Mouse (Mus musculus) lung, postnatal 4 days (tissue): ENCODE results near the gene Tmem184b.

Experiments
- DNase-seq, 2 experiments: peaks; one replicate each; pipeline ENCODE4 v3.0.0; 2021

Tmem184b gene

GRCm38 (mm10) chr15:79429527-79429926 lies 26.2 kb upstream of the Tmem184b start:
- no peak for DNase-seq

- DNase-seq, result no peak
Measured at GRCm38 (mm10) chr15:79428616-79429015, 25.2 kb upstream of the Tmem184b start.

- DNase-seq, result no peak
Measured at GRCm38 (mm10) chr15:79427516-79427915, 24.1 kb upstream of the Tmem184b start.

DNA sequence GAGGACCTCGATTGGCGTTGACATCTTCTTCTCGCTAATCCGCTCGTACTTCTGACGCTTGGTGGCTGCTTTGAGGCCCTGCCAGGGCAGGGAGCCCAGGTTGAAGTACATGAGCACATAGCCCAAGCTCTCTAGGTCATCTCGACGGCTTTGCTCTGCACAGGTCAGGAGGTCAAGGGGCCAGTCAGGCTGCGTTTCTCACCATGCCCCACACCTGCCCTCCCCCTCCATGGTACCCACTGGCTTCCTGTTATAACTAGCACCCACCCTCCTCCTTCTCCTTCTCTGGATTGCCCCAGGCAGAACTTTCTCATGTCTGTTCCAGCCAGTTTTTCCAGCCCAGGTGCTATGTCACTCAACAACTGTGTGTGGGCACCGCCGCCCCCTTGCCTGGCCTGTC lies 22.1 kb upstream of the Tmem184b start:
- peak; percentile 65 to 83 for DNase-seq

DNA sequence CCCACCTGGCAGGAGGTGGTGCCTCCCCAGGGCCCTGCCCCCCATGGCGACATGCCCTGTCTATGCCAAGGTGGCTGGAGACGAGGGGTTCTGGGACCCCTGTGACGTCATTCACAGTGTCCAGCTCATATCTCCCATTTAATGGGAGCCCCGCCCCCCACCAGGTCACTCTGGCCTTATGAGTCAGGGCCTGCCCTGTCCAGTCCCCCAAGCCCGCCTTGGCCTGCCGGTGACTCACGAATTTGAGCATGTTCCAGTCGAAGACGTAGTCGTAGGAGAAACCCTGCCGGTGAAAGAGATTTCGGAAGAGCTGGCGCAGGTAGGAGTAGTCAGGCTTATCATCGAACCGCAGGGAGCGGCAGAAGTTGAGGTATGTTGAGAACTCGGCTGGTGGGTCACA lies 21.2 kb upstream of the Tmem184b start:
- DNase-seq, result no peak

DNA sequence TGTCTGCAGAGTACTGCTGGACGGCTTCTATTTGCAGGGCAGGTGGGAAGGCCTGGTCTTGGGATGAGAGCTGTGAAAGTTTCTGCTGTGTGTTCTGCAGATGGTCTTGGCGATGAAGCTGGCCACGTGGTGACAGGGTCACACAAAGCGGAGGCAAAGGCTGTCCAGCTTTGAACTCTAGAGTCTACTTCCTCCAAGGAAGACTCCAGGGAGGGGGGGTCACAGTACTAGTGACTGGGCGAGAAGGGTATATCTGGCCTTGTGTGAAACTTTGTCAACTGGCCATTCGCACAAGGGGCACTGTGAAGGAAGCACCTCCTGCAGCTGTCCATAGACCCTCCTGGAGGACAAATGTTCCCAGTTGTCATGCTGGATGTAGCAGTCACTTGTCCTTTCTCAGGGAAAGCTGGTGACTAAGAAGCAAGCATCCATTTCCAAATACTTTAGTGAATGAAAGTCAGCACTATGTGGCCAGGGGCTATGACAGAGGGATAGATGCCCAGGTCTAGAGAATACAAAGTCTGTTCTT lies 19.4 kb upstream of the Tmem184b start:
- no peak for DNase-seq

GRCm38 (mm10) chr15:79418677-79419076 lies 15.3 kb upstream of the Tmem184b start:
- DNase-seq, result no peak

DNA sequence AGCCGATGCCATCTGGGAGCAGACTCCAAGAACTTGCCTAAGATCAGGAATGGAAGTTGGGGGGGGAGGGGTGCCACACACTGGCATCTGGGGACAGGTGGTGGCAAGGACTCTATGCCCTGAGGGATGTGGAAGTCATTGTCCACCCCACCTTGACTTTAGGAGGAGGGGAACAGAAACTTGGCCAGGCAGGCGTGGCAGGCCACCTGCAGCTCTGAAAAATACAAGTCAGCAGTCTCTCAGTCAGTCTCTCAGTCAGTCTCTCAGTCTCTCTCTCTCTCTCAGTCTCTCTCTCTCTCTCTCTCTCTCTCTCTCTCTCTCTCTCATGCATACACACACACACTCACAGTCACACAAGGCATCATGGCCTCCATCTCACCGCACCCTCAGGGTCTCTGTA lies 14.9 kb upstream of the Tmem184b start:
- no peak for DNase-seq

DNA sequence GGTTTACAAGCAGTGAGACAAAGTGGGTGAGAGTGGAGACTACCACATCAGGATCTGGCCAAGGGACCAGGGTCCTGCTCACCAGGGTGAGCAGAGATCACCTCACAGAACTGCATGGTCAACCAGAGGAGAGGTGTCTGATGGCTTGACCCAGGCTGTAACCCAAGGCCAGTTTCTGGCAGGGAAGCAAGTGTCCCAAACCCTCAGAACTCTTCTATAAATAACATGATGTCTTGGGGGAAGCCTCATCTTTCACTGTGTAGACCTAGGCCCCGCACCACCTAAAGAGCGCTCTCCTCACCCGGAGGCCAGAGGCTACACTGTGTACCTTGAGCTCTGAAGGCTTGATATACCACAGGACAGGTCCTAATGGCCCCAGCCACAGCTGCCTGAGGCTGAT lies 14.0 kb upstream of the Tmem184b start:
- no peak for DNase-seq

DNA sequence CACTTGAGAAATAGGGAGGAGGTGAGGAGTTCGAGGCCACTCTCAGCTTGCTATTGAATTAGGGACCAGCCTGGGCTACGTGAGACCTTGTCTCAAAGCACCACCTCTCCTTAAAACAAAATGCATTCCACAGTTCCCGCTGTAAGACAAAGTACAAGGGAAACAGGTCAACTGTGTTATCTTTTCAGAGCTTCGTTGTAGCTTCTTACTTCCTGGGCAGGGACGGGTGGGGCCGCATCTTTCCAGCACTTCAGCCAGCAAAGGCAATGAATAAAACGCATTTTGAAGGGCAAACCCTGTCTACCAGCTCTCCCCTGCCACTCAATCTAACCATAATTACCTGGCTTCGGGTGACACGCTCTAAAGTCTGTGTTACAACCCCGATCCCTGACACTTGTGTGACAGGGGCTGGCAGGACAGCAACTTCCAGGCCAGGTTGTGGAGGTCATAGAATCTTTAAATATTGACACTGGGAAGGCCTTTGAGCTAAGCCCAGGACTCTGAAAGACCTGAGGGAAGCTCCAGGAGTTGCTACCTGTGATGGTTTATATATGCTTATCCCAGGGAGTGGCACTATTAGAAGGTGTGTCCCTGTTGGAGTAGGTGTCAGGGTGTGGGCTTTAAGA lies 13.2 kb upstream of the Tmem184b start:
- no peak for DNase-seq

DNA sequence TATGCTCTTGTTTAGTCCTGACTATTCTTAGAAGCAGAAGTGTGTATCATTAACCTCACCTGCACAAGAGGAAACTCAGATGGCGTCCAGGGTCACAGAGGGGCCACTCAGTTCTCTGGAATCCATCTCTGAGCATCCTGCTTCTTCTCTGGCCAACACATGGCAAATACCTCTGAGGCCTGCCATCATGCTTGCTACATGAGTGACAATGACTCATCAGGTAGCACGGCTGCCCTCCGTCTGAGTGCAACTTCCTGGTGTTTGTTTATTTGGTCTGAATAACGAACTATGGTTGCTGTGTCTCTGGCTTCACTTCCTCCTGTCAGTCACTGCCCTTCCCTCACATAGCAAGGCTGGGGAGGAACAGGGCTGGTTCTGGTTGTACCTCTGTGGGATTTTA lies 11.1 kb upstream of the Tmem184b start:
- DNase-seq, result peak in 1 of 2 experiments; percentile 51

GRCm38 (mm10) chr15:79413802-79414201 lies 10.4 kb upstream of the Tmem184b start:
- no peak for DNase-seq

- no peak for DNase-seq
Measured at GRCm38 (mm10) chr15:79413201-79413600, 9.8 kb upstream of the Tmem184b start.

GRCm38 (mm10) chr15:79411363-79412065 lies 8.1 kb upstream of the Tmem184b start:
- no peak for DNase-seq

- DNase-seq, result peak in 1 of 2 experiments; percentile 47
Measured at GRCm38 (mm10) chr15:79409077-79409573, 5.8 kb upstream of the Tmem184b start.

DNA sequence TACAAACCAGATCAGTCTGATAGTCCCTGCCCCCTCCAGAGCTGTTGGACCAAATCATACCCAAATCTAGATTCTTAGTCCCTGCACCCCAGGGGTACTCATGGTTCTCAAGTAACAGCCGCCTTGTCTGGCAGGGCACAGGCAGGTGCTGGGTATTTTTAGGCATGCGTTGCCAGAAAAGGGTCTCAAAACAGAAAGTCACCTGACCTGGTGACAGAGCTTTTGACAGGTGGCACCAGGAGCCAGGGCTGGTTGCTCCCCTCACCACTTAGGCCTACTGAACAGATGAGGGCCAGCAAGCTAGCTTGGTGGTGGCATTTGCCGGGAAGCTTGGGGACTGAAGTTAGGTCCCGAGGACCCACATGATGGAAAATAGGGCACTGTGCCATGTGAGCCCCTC lies 3.2 kb upstream of the Tmem184b start:
- no peak for DNase-seq

DNA sequence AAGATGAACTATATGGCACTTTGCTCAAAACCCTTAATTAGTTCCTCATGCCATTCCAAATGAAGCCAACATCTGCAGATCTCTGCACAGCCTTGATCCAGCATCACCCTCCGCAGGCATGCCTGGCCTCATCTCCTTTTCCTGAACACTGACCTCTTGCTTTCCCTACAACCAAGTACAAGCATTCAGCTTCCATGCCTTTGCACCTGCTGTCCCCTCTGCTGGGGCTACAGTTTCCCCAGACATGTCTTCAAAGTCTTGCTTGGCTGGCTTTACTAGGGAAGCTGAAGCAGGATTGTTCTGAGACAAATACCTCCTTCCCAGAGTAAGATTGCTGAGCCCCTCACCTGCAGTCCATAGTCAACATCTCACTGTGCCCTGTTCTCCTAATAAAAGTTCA lies 908 bp upstream of the Tmem184b start:
- no peak for DNase-seq

DNA sequence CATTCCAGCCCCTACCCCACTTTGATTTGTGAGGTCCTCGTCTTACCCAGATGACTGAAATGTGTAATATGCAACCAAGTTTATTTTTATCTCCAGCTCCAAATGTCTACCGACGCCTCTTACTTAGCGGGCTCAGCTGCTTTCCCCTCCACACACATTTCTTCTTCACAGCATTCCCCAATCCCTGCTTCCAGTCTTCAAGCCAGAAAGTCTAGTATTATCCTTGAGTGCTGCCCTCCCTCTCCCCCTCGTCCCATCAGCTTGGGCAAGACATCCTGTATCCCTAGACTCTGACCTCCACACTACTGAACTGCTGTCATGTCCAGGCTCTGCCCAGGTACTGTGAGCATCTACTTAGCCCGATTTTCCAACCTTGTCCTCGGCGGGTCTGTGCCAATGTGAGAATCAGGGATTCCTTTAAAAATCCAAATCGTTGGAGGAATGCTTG lies 418 bp upstream of the Tmem184b start:
- peak in 1 of 2 experiments; percentile 15 for DNase-seq

DNA sequence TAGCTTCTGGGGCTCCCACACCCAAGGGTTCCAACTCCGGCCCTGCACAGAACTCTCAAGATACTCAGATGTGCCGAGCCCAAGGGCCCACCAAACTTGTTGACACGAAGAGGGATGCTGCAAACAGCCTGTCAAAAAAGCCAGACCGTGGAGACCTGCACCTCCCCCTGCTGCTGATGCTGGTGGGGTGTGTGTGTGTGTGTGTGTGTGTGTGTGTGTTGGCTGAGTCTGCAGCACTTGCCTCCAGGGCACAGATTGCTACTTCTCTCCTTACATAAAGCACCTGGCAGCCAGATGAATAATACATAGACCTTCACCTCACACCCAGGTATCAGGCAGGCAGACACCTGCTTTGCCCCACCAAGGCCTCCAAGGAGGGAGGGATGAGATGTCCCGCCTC lies 1.2 kb downstream of the Tmem184b start:
- DNase-seq, result no peak

GRCm38 (mm10) chr15:79400975-79401365 lies 2.4 kb downstream of the Tmem184b start:
- DNase-seq, result no peak

GRCm38 (mm10) chr15:79400134-79400974 lies 3.0 kb downstream of the Tmem184b start:
- DNase-seq, result no peak

- no peak for DNase-seq
Measured at GRCm38 (mm10) chr15:79399231-79400052, 3.9 kb downstream of the Tmem184b start.
